Mouse (Mus musculus): ENCODE data around the gene C1galt1.

DNA sequence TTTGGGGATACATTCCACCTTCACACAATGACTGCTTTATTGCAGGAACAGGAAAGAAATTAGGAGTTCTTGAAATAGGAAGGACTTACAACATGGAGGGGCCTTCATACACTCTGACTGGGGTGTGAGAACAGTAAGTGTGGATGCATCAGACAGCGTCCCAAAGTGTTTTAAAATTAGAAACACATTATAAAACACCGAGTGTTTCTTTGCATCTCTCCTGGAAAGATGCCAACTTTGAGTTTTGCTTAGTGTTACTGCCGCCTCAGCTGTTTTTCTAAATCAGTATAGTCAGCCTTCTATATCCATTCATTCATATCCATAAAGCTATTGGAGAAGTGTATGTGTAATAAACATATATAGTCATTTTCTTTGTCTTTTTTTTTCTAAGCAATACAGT, 16.4 kb downstream of the C1galt1 start:
- TF ChIP-seq CTCF (IDR thresholded peaks at IDR 0.05; ENCODE audit: low read depth) (no peak), EP300 (IDR thresholded peaks at IDR 0.05; ENCODE audit: low read depth) (no peak)

Measured in liver, postnatal 0 days (tissue).